Mouse (Mus musculus) Patski (cell line): ENCODE data around the gene Rrp15. TPM values are rescaled to one million over a fixed set of nuclear protein-coding genes. Genes with fewer than 3 reads are reported as not detected.
"Not testable (repeated sequence)": the region's sequence is repeated elsewhere in the genome, so short reads cannot be mapped to it uniquely, and the experiment has no call there.

ENCODE experiments used
- ATAC-seq: fragments of 100-300 bp; one replicate; pipeline ENCODE4 v1.8.0; 2021
- CTCF ChIA-PET: fragments of 350-600 bp; sonication (Branson Sonifier 250); formaldehyde crosslinking; loops from one replicate; lab custom pipeline; 2022; ENCODE audit warnings: inconsistent platforms; lab: Charles Lee
- POLR2A ChIA-PET: fragments of 350-600 bp; sonication (Branson Sonifier 250); formaldehyde crosslinking; loops from one replicate; lab custom pipeline; 2022; ENCODE audit warnings: antibody characterized with exemption, inconsistent platforms; lab: Charles Lee
- DNase-seq: peaks from one replicate; pipeline ENCODE4 v3.0.0-alpha.2; 2011; ENCODE audit warnings: low read depth, low spot score
- H3K27me3 ChIP-seq: fragments of 371-371 bp; one replicate; pipeline ENCODE4 v1.5.1; 2021
- CTCF ChIP-seq: fragments of 100-300 bp; IDR thresholded peaks from one replicate; pipeline ENCODE4 v1.5.1; 2021
- in situ Hi-C: fragments of 300-500 bp; cut with MboI; formaldehyde crosslinking; loops from 3 replicates; pipeline ENCODE4 v1.11.1; 2018; ENCODE audit warnings: low pct_unique_long_range_greater_than_20kb, mixed read lengths
- polyA plus RNA-seq: library from polyadenylated mRNA; unstranded; gene quantifications from one replicate; pipeline ENCODE4 v1.2.3, GENCODE M21; 2021

Gene Rrp15
- polyA plus RNA-seq = 48.7 TPM

DNA sequence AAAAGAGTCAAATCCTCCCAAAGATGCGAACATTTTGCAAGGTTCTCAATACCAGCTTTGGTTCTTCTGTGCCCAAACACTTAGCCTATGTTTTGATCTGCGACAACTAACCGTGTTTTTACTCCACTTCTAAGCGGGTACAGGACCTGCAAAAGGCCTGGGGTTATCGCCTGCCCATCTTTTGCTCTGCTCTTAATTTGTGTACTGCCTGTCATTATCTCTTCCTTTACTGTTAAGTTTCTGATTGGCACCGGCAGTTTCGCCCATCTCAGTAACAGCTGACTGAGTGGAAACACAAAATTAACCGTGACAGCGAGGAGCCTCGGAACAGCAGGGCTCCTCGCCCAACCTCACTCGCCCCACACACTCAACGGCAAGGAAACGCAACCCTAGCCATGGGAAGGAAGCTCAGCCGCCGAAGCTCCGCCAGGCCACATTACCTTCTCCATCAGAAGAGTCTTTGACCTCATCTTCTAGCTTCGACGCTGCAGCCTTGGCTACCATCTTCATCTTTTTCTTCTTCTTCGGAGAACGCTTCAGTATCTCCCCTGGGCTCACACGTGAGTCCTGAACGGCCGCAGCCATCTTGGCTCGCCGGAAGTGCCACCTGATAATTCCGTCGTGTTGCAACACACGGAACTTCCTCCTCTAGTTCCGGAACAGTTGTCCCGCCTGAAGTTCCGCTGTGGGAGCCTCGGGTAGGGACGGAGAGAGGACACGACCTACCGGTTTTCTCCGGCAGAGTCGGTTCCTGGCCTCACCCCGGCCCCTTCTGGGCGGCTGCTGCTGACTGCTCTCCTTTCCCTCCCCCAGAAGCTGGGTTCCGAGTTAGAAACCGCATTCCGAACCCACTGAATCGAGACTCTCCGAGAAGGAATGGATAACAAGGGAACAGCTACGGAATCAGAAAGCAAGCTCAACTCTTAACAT lies at the start of gene Rrp15:
Rrp15 (minus strand) TSS at position 635 of the 930 bp plus-strand sequence.
- ATAC-seq (peak; percentile 94), DNase-seq (peak; percentile 77)
- no peaks in the 10 kb centered on the region for H3K27me3 ChIP-seq
- TF ChIP-seq CTCF = no peak
- ChIA-PET CTCF (no interaction called here), POLR2A (interaction anchor here (0.6 to 1.4 kb wide), 3 partner anchors 11 to 635 kb away, joined by 3 to 6 read pairs (median 3); no protein-coding TSS in a partner anchor)
- in situ Hi-C loops = no loop called here

- DNase-seq (no peak), ATAC-seq (no peak)
- ChIA-PET CTCF (no interaction called here), POLR2A (interaction anchor here (1.0 kb wide), 1 partner anchor 12 kb away, joined by 3 read pairs; no protein-coding TSS in a partner anchor)
- TF ChIP-seq CTCF = no peak
- in situ Hi-C loops = no loop called here
- H3K27me3 ChIP-seq = no peaks in the 10 kb centered on the region
Measured at GRCm38 (mm10) chr1:186797991-186798390, 48.8 kb upstream of the Rrp15 start.

- in situ Hi-C loops = no loop called here
- no peak for TF ChIP-seq CTCF
- CTCF ChIA-PET = no interaction called here
- H3K27me3 ChIP-seq = peaks cover 10% of the 10 kb centered on the region
- DNase-seq = no peak
- POLR2A ChIA-PET = no interaction called here
- ATAC-seq = no peak
Measured at GRCm38 (mm10) chr1:186785359-186785758, 36.2 kb upstream of the Rrp15 start.

DNA sequence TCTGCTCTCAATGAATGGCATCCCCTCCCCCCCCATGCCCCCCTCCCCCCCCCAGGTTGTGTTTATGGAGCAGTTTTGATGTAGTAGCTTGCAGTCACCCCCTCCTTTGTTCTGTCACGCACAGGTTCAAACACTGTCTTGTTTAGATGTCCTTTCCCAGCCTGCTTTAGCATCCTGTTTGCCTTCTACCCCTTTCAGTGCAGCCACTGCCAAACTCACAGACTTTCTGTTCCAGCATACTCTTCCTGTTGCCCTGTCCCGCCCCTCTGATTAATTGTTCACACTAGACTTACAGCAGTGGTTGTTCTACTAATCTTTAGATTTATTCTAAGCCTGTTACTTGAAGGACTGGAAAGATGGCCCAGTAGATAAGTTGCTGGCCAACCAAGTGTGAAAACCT lies 31.7 kb upstream of the Rrp15 start:
- ChIA-PET POLR2A (no interaction called here), CTCF (no interaction called here)
- DNase-seq = no peak
- no peak for ATAC-seq
- peaks cover 16% of the 10 kb centered on the region for H3K27me3 ChIP-seq
- in situ Hi-C loops = no loop called here
- TF ChIP-seq CTCF = no peak

DNA sequence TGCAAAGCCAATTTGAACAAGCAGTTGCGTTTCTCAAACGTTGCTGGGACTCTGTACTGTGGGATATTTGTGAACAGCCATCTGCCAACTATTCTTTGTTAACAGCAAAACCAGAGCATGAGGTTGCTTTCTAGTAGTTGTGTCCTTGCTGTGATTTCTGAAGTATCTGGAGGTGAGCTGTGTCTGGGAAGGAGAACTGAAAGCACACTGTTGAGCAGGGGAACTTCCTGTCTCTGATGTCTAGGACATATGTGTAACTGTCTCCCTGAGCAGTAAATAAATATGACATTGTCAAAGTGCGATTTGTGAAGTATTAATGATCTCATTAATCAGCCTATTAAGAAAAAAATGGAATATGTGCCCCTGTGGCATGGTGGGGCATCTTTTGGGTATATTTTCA lies 24.0 kb upstream of the Rrp15 start:
- ChIA-PET CTCF (no interaction called here), POLR2A (no interaction called here)
- TF ChIP-seq CTCF = no peak
- DNase-seq (no peak), ATAC-seq (no peak)
- H3K27me3 ChIP-seq = peaks cover 7% of the 10 kb centered on the region
- in situ Hi-C loops = no loop called here

- DNase-seq (no peak), ATAC-seq (no peak)
- CTCF ChIA-PET = no interaction called here
- POLR2A ChIA-PET = no interaction called here
- in situ Hi-C loops = no loop called here
- TF ChIP-seq CTCF = no peak
- peaks cover 8% of the 10 kb centered on the region for H3K27me3 ChIP-seq
Measured at GRCm38 (mm10) chr1:186772547-186773077, 23.5 kb upstream of the Rrp15 start.

- no peak for TF ChIP-seq CTCF
- DNase-seq = no peak
- ATAC-seq = no peak
- ChIA-PET CTCF (no interaction called here), POLR2A (no interaction called here)
- in situ Hi-C loops = no loop called here
- H3K27me3 ChIP-seq = peaks cover 3% of the 10 kb centered on the region
Measured at GRCm38 (mm10) chr1:186772005-186772404, 22.8 kb upstream of the Rrp15 start.

GRCm38 (mm10) chr1:186770659-186771058 lies 21.5 kb upstream of the Rrp15 start:
- ChIA-PET POLR2A (interaction anchor here (0.7 kb wide), 1 partner anchor 9 kb away, joined by 3 read pairs; no protein-coding TSS in a partner anchor), CTCF (interaction anchor here (1.3 to 1.5 kb wide), 2 partner anchors 9 to 33 kb away, joined by 3 to 5 read pairs; no protein-coding TSS in a partner anchor)
- in situ Hi-C loops = no loop called here
- peaks cover 3% of the 10 kb centered on the region for H3K27me3 ChIP-seq
- no peak for DNase-seq
- no peak for ATAC-seq
- peak; percentile 49 for TF ChIP-seq CTCF

DNA sequence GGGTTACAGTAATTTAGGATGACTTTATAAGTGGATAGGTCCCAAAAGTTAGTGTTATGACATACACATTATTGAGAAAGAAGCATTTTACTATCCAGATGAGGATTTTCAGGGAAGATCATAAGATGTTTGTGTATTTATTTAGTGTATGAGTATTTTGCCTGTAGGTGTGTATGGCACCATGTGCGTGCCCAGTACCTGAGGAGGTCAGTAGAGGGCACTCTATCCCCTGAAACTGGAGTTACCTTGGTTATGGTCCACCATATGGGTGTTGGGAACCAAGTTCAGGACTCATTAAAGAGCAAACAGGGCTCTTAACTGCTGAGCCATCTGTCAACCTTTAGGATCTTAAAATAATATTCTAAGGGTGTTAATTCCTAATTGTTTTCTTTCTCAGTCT lies 19.2 kb upstream of the Rrp15 start:
- ATAC-seq = no peak
- no peak for DNase-seq
- POLR2A ChIA-PET = no interaction called here
- in situ Hi-C loops = no loop called here
- H3K27me3 ChIP-seq = peaks cover 3% of the 10 kb centered on the region
- peak; percentile 24 for TF ChIP-seq CTCF
- CTCF ChIA-PET = no interaction called here

- POLR2A ChIA-PET, H3K27me3 ChIP-seq, DNase-seq, ATAC-seq, in situ Hi-C loops: not testable (repeated sequence)
- CTCF ChIA-PET = interaction anchor here (1.0 kb wide), 1 partner anchor 15 kb away, joined by 3 read pairs; no protein-coding TSS in a partner anchor
Measured at GRCm38 (mm10) chr1:186763451-186763850, 14.3 kb upstream of the Rrp15 start.
